Mouse (Mus musculus) frontal cortex, postnatal 36 days (tissue): ENCODE measurements at regions not wholly inside any gene's neighbourhood (a gene's known extent, or its start where the extent isn't known, plus 50 kb on each side); places are given as distances from the start of the nearest gene placed in this dataset.

ENCODE experiments used
- DNase-seq, 2 experiments: peaks; one replicate each; pipeline ENCODE4 v3.0.0; 2022; ENCODE audit warnings: low spot score in 2 of 2

DNA sequence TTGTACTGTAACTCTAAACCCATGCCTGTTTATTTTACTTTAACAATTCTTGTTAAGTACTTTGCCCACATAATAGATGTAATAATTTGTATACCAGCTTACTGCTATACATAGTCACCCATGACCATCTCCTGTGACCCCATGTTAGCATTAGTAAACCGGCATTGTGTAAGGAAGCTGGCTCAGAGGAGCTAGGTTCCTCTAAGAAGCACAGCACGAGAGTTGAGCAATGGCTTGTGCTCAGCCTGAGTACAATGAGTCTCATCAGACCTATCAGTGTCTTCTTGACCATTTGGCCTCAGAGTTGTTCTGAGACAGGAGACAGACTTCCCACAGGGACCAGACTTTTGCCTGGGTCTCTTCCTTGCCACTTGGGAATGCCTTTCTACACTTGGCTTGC, 279.6 kb downstream of the Maf start:
- DNase-seq: no peak

DNA sequence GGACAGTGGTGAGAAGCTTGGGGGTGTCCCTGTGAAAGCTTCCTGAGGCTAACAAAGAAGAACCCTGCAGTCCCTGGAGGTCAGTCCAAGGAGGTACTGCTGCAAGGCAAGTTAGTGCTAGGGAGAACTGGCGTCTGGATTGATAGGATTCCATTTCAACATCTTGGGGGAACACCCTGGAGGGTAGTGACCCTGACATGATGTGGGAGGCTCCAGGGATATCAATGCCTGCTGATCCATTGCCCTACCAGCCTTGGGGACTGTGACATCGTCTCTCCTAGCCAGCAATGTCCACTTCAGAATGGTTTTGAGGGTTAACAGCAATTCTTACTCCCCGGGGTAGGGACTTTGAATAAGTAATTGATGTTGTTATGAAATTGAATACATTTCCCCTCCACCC, 280.1 kb downstream of the Maf start:
- no peak for DNase-seq

DNA sequence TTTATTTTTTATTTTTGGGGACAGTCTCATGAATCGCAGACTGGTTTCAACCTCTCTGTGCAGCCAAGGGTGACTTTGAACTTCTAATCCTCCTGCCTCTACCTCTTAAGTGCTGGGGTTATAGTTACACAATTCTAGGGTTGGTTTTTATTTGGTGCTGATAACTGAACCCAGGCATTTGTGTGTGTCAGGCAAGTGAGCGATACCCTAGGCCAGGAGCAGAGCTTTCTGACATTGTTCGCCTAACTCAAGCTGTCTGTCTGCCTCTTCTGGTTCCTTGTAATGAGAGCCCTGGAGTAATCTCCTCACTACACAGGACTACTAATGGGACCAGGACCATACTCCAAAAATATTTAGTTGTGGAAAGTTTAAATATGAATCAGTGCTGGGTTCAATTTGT, 281.1 kb downstream of the Maf start:
- DNase-seq: no peak

DNA sequence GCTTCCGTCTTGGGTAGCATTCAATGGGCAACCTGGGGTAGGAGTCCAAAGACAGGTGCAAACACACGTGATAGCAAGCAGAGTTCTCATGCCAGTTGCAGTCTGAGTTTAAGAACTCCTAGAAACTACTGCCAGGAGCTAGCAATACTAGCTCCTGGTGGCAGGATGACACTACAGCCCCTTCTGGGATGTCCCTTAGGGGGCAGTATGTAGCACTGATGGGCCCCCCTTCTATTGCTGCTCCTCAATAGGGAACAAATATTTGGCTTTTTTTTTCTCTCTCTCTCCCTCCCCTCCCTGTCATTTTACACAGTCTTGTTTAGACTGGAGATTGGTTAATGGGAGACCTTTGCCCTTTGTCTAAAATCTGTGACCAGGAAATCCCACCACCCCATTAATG, 282.2 kb downstream of the Maf start:
- no peak for DNase-seq

DNA sequence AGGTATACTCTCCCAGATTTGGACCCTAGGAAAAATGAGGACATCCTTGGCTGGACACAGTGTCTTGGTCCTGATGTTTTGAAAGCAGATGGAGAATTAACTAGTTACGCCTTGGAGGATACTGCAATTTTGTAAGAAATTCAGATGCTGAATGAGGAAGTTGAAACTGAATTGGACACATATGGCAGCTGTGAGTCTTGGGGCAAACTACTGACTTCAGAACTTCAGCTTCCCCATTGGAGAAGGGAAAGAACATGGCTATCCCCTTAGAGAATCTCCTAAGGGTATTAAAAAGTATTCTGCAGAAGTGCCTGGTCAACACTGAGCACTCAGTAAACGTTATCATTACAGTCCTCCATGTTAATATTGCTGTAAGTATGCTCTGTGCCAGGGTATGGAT, 283.9 kb downstream of the Maf start:
- DNase-seq: no peak

DNA sequence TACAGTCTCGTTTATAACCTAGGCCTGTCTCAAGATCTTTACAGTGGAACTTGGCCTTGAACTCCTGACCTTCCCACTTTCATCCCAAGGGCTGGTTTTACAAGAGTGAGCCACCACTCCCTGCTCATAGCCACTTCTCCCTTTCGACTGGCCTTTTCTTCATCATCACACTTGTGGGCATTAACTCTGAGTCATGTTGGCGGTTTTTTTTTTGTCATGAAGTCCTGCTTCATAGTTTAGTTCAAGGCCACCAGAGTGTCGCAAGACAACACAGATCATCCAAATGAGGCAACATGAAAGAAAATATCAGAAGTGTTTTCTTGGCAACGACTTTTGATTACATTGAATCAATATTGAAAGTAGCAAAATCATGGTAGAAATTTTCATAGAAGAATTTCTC, 284.5 kb downstream of the Maf start:
- no peak for DNase-seq

DNA sequence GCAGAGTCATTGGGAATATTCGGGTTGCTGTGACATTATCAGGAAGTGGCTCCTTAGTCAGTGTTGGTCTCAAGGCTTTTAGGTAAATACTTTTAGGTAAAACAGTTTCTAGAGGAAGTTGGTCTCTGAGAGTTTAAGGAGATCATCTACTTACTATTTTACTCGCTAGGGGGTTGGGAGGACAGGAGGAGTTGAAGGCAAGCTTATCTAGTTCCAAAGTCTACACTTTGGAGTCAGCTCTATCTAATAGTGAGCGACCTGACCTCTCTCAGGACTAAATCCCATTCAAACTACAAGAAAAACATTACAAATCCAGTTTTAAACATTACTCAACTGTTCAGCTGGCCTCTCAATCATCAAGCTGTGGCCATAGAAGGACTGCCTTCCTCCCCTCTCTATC, 287.1 kb downstream of the Maf start:
- no peak for DNase-seq

DNA sequence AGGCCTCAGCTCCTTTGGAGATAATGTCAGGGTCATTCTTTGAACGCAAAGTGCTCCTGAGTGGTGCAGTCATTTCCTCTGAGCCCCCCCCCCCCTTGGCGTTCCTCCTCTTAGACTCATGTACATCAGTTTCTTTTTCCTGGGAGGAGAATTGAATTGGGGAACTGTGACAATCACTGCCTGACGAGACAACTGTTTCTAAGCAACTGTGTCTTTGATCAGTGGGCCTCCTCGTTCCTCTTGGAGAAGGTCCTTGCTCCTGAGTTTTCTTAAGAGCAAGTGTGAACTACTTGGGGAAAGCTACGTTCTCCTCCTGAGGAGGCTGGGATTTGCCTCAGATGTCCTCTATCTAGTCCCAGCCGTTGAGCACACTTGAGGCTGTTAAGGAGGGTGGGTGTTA, 287.5 kb downstream of the Maf start:
- DNase-seq: no peak

DNA sequence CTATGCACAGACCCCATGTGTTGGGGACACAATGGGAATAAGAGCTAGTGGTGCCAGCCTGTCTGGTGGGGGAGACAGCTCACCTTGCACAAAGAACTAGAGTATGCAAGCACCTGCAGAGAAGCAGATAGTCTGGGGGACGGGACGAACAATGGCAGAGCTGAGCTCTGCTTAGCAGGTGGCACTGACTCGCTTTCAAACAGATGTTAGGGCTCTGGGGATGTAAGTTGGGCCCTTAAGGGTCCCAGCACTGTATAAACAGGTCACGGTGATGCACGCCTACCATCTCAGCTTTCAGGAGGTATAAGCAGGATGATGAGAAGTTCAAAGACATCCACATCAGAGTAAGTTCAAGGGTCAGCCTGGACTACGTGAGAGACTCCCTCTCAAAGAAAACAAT, 289.5 kb downstream of the Maf start:
- DNase-seq: no peak

DNA sequence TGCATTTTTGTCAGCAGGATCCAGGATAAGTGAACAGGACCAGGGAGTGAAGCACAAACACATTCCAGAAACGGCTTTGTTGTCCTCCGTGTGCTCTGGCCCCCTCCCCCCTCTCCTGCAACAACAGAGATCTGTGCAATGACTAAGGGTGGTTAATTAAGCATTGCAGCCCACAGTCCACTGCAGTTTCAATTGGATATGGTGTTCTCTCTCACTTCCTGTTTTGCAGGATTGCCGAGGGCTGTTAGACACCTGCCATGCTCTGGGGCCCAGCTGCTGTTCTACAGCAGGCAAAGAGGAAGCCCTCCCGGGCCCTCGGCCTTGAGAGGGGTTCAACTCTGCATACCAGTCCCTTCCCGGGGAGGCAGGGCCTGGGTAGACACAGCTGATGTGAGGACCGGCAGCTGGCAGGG, 293.5 kb downstream of the Maf start:
- no peak for DNase-seq

DNA sequence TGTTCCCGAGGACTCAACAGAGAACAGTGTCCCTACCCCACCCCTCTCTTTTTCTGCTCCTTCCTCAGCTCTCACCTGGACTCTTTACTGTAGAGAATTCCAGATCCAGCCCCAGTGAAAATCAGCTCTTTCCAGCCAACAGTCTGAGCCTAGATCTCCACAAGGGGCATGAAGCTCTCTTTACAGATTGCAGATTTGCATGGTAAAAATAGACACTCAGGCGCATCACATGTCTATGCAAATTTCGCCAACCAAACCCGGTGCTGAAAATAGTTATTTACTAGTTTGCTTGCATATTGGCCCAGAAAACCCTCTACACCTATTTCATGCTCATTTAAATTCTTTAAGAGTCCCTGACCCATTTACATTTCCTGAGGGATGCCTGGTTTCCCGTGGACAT, 295.8 kb downstream of the Maf start:
- DNase-seq: peak in 1 of 2 experiments; percentile 41

DNA sequence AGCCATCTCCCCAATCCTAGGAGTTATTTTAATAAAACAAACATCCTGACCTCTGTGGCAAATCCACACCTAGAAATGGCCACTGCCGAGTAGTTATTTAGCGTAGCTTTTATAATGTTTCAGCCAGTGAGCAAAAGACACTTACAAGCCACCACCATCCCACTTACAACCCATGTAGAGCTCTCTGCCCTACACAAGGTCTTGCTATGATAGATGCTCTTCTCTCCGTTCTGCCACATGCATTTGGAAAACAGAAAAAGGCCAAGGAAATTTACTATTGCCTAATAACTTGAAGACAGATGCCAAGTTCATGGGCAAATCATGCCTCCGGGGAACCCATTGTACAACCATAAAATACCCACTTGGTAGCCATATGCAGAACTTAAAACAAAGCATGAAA, 296.5 kb downstream of the Maf start:
- DNase-seq: no peak

DNA sequence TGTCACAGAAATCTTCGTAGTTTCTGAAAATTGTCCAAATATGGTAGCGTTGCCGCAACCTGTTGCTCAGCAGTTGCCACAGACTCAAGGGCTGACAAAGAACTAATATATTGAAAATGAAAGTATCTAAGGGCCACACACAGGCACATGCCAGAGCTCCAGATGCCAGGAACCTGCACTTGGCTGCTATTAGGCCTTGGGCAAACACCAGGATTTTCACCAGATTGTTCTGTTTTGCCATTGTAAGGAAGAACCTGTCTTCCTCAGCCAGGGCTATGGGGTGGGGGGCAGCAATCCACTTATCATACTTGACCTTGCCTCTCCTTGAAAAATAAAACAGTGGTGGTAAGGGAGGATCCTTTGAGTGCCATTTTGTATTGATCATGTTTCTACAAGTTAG, 297.4 kb downstream of the Maf start:
- no peak for DNase-seq

DNA sequence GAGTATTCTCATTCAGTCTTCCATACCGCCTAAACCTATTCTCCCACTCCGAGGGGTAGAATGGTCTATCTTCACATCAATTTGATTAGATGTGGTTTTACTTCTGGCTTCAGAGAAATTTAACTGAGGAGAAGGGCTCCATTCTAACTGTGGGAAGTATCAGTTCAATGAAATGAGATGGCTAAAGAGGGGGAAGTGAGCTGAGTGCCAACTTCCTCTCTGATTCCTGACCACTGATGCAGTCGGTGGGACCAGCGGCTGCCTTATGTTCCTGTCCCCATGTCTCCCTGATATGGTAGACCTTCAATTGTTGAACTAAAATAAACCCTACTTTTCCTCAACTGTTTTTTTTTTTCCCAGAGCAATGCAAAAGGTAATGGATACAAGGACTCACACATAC, 300.1 kb downstream of the Maf start:
- DNase-seq: no peak

DNA sequence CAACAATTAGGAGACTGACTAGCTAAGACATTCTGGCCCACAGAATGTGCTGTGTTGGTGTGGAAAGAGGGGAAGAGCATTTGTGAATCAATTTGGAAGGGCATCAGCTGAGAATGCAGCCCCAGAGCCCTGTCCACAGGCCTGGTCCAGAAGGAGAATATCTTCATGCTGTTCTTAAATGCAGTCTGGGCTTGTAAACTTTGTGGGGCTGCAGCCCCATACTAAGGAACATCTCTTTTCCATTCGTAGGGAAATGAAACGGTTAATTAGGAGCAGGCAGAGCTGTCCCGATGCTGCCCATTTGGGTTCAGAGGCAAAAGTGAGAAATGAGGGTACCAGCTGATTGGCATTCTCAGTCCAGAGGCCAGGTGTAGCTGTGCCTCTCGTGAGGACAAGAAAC, 304.0 kb downstream of the Maf start:
- no peak for DNase-seq

DNA sequence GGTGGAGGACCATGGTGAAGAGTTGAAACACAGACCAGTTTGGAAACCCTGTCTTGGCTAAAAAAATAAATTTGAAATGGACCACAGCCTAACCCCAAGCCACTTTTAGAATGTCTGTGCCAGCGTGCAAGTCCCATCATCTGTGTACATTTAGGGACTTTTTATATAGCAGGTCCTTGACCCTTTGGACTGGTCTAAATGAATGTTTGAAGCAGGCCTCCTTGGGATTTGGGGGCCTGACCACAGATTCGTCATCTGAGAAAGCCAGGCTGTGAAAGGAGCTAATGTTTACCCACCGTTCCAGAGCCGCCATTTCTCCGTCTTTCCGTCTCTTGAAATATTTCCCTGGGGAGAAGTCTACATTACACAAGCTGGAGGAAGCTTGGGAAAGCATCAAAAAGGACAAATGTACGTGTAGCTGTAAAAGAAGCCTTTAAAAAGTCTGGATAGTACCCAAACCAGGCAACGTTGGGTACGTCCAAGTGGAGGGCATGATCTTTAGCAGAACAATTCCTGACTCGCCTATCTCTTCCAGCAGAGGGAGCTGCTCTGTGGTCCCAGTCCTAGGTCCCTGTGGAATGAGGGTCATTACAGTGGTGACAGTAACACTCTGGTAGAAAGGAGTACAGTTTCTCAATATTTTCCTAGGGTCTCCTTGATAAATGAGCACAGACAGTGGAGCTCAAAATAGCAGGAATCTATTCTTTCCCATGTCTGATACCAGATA, 305.0 kb downstream of the Maf start:
- DNase-seq: peak in 1 of 2 experiments; percentile 9
